Mouse (Mus musculus) stomach, postnatal 0 days (tissue): ENCODE results near the gene Zfp418. TPM values are rescaled to one million over a fixed set of nuclear protein-coding genes. Genes with fewer than 3 reads are reported as not detected.
A peak's percentile ranks its signal among the peaks of the same experiment; 100 is the strongest.
"Not testable (repeated sequence)": the region's sequence is repeated elsewhere in the genome, so short reads cannot be mapped to it uniquely, and the experiment has no call there.

Experiments
- ATAC-seq: fragments of 200-750 bp; cut with Nextera tagmentation; 2 replicates; pipeline ENCODE4 v1.8.0; 2017; ENCODE audit not compliant: low FRiP score, low TSS enrichment
- DNase-seq: peaks from one replicate; pipeline ENCODE4 v3.0.0-alpha.2; 2016; ENCODE audit warnings: low spot score
- H3K27ac ChIP-seq: fragments of 300-500 bp; sonication (generic); replicated peaks from 2 replicates; pipeline ENCODE4 v1.5.1; 2014; ENCODE audit warnings: mild to moderate bottlenecking, control low read depth
- H3K27me3 ChIP-seq: fragments of 300-500 bp; sonication (generic); 2 replicates; pipeline ENCODE4 v1.6.1; 2014; ENCODE audit warnings: low read length; ENCODE audit not compliant: control insufficient read depth, insufficient read depth
- H3K36me3 ChIP-seq: fragments of 300-500 bp; sonication (generic); 2 replicates; pipeline ENCODE4 v1.6.1; 2014; ENCODE audit warnings: low read length, mixed read lengths; ENCODE audit not compliant: control insufficient read depth, insufficient read depth
- H3K4me1 ChIP-seq: fragments of 300-500 bp; sonication (generic); replicated peaks from 2 replicates; pipeline ENCODE4 v1.6.1; 2014; ENCODE audit warnings: antibody characterized with exemption; ENCODE audit not compliant: control insufficient read depth, insufficient read depth
- H3K4me2 ChIP-seq: fragments of 300-500 bp; sonication (generic); replicated peaks from 2 replicates; pipeline ENCODE4 v1.6.1; 2014; ENCODE audit warnings: low read depth, mild to moderate bottlenecking, control low read depth, moderate library complexity
- H3K4me3 ChIP-seq: fragments of 300-500 bp; sonication (generic); 2 replicates; pipeline ENCODE4 v1.5.1; 2014; ENCODE audit warnings: low read depth, low read length, control low read depth
- H3K9ac ChIP-seq: fragments of 300-500 bp; sonication (generic); 2 replicates; pipeline ENCODE4 v1.6.1; 2014; ENCODE audit warnings: mild to moderate bottlenecking, low read length, control low read depth, mixed read lengths
- H3K9me3 ChIP-seq: fragments of 300-500 bp; sonication (generic); 2 replicates; pipeline ENCODE4 v1.6.1; 2016; ENCODE audit warnings: low read length; ENCODE audit not compliant: control insufficient read depth
- CTCF ChIP-seq: IDR thresholded peaks from 2 replicates; pipeline ENCODE4 v1.5.1; 2016; ENCODE audit warnings: antibody characterized with exemption, low read depth, mild to moderate bottlenecking, moderate library complexity
- EP300 ChIP-seq: optimal IDR thresholded peaks from 2 replicates; pipeline ENCODE3; 2016; ENCODE audit warnings: antibody characterized with exemption
- WGBS: fragments of 180-500 bp; shearing (Covaris S2); extraction: QIAGEN DNeasy Blood & Tissue Kit; methylation state at CpG from one replicate; pipeline ENCODE4 v1.1.7; 2014; 5-methylcytosine and 5-hydroxymethylcytosine counted together
- polyA plus RNA-seq: library from polyadenylated mRNA; unstranded; fragments of >200 nt; fragmentation: Nextera tagmentation; extraction: Ambion mirVana; gene quantifications from 2 replicates; pipeline ENCODE4 v1.2.1, GENCODE M21; 2015

Zfp418 gene
- polyA plus RNA-seq, 1 experiment from 2014 or later = 1.2 TPM

DNA sequence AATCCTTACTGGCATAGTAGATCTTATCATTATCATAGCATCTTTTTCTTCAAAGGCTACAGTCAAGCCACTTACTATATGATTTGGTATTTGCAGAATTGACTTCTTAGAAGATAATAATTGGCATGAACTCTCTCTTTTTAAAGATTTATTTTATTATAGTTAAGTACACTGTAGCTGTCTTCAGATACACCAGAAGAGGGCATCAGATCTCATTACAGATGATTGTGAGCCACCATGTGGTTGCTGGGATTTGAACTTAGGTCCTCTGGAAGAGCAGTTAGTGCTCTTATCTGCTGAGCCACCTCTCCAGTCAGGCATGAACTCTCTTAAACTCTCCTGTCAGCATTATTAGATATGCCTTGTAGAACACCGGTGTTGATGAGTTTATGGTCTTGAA, 26.9 kb upstream of the Zfp418 start:
- H3K36me3 ChIP-seq = no peaks in the 10 kb centered on the region
- H3K9ac ChIP-seq = no peak overlapping the region
- no peak overlapping the region for H3K4me3 ChIP-seq
- DNase-seq (no peak), ATAC-seq (no peak)
- H3K27me3 ChIP-seq = no peaks in the 10 kb centered on the region
- H3K27ac ChIP-seq = no peak overlapping the region
- no peaks in the 10 kb centered on the region for H3K4me1 ChIP-seq
- H3K9me3 ChIP-seq = no peaks in the 10 kb centered on the region
- TF ChIP-seq CTCF (no peak), EP300 (no peak)
- no peak overlapping the region for H3K4me2 ChIP-seq
- WGBS = 89% methylated on average over 1 of the region's 1 CpGs

DNA sequence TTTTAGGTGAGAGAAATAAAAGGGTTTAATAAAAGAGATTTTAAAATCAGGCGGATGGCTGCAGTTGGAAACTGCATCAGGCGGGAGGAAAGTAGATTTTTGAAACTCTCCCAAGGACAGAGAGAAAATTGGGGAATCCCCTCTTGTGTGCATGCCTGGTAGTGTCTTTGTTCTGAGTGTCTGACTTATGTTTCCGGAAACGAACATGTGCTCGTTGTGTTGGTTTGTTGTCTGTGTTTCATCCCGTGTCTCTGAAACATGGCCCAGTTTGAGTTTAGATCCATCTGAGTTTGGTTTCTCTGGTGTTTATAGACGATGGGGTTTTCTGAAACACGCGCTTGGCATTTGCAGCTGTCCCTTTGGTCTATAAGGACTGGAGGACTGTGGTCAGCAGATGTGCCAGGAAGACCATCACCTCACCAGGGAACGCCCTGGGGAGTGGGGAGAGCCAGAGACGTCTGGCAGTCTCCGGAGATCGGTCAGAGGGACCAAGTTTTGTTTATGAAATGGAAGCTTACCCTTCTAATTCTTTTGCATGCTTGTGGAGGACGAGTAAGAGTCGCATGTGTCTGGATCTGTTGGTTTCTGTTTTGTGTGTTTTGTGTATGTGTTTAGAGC, 25.0 kb upstream of the Zfp418 start:
- no peaks in the 10 kb centered on the region for H3K27me3 ChIP-seq
- H3K9ac ChIP-seq = no peak overlapping the region
- no peaks in the 10 kb centered on the region for H3K36me3 ChIP-seq
- no peak overlapping the region for H3K4me2 ChIP-seq
- 84% methylated on average over 15 of the region's 15 CpGs for WGBS
- no peaks in the 10 kb centered on the region for H3K4me1 ChIP-seq
- ATAC-seq (no peak), DNase-seq (no peak)
- no peaks in the 10 kb centered on the region for H3K9me3 ChIP-seq
- TF ChIP-seq EP300 (no peak), CTCF (no peak)
- H3K4me3 ChIP-seq = no peak overlapping the region
- no peak overlapping the region for H3K27ac ChIP-seq

DNA sequence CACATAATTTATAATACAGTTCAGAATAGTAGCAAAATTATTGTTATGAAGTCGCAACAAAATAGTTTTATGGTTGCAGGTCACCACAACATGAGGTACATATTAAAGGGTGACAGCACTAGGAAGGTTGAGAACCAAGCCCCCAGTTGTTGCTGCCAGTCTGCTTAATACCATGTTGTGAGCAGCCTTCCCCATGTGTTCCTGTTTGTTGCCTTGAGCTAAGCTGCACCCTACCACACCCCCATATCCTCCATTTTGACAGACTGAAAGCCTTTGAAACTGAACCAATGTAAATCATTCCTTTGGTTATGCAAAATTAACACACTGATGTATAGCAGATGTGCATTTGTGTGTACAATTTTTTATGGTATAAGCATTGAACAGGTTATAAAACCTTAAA, 14.8 kb downstream of the Zfp418 start:
- no peak for ATAC-seq
- H3K4me1 ChIP-seq = no peaks in the 10 kb centered on the region
- 94% methylated on average over 1 of the region's 1 CpGs for WGBS
- H3K27ac ChIP-seq = no peak overlapping the region
- H3K4me2 ChIP-seq = no peak overlapping the region
- TF ChIP-seq EP300 (no peak), CTCF (no peak)
- H3K4me3 ChIP-seq = no peak overlapping the region
- no peaks in the 10 kb centered on the region for H3K27me3 ChIP-seq
- no peak for DNase-seq
- H3K36me3 ChIP-seq = no peaks in the 10 kb centered on the region
- no peak overlapping the region for H3K9ac ChIP-seq
- no peaks in the 10 kb centered on the region for H3K9me3 ChIP-seq

DNA sequence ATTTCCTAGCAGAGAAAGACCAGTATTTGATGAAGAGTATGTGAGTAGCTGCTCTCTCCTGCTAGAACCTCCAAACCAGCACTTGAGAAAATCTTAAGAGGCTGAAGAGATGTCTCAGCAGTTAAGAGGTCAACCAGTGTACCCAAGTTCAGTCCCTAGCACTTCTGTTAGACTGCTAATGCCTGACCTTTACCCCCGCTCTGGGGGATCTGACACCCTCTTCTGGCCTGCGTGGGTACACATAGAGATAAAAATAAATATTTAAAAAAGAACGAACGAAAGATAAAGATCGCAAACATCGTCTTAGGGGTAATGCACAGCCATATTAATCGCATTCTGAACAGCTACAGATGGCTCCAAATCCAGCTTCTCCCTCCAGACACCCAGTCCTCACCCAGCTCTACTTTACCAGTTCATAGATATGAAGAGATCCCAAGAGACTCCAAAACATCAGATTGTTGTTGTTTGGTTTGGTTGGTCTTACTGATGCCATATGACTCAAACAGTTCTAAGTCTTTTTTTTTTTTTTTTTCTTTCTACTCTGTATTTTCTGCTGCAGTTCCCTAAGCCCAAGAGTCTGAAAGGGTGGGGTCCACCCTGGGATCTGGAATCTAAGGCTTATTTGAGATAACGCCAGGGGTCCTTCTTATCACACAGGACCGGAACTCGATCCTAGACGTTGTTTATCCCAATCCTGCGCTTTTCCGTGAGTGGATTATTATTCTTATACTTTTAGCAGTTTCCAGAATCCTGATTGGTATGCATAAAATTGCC, 16.5 kb downstream of the Zfp418 start:
- H3K27me3 ChIP-seq = no peaks in the 10 kb centered on the region
- DNase-seq (no peak), ATAC-seq (no peak)
- H3K4me3 ChIP-seq = peak overlapping the region; percentile 54
- no peaks in the 10 kb centered on the region for H3K36me3 ChIP-seq
- H3K9ac ChIP-seq = peak overlapping the region; percentile 47
- H3K4me1 ChIP-seq = no peaks in the 10 kb centered on the region
- H3K9me3 ChIP-seq = no peaks in the 10 kb centered on the region
- TF ChIP-seq CTCF (no peak), EP300 (no peak)
- no peak overlapping the region for H3K27ac ChIP-seq
- H3K4me2 ChIP-seq = peak overlapping the region; percentile 51
- 13% methylated on average over 13 of the region's 13 CpGs for WGBS

DNA sequence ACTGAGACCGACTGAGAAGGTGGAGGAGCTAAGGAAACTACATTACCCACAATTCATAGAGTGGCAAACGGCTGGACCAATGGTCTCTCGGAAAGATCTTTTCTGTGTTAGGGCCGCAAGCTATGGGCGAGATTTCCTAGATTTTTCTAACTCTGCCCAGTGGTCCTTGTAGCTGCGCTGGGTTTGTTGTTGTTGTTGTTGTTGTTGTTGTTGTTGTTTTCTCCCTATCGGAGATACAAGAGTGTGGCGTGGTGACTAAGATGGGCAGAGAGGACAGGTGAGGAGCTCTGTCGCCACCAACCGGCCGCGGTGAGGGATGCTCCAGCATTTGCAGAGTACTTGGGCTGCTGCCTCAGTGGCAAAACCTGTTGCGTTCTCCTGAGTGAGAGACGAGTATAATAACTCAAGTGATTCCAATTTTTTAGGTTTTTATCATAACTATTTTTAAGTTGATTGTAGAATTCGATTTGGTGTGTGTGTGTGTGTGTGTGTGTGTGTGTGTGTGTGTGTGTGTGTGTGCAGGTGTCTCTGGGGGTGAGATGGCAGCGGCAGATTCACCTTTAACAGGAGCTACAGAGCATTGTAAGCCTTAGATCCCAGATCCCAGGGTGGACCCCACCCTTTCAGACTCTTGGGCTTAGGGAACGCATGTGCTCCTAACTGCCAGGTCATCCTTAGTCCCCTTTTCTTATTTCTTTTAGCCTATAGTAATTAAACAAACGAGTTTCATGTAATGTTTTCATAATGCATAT, 17.2 kb downstream of the Zfp418 start:
- ATAC-seq (peak; percentile 94), DNase-seq (peak; percentile 81)
- no peaks in the 10 kb centered on the region for H3K9me3 ChIP-seq
- no peaks in the 10 kb centered on the region for H3K27me3 ChIP-seq
- no peaks in the 10 kb centered on the region for H3K36me3 ChIP-seq
- H3K27ac ChIP-seq = no peak overlapping the region
- H3K4me1 ChIP-seq = no peaks in the 10 kb centered on the region
- H3K9ac ChIP-seq = peak overlapping the region; percentile 47
- peak overlapping the region; percentile 51 for H3K4me2 ChIP-seq
- TF ChIP-seq CTCF = peak; percentile 83
- no peak for TF ChIP-seq EP300
- WGBS = 9% methylated on average over 18 of the region's 18 CpGs
- peak overlapping the region; percentile 54 for H3K4me3 ChIP-seq

DNA sequence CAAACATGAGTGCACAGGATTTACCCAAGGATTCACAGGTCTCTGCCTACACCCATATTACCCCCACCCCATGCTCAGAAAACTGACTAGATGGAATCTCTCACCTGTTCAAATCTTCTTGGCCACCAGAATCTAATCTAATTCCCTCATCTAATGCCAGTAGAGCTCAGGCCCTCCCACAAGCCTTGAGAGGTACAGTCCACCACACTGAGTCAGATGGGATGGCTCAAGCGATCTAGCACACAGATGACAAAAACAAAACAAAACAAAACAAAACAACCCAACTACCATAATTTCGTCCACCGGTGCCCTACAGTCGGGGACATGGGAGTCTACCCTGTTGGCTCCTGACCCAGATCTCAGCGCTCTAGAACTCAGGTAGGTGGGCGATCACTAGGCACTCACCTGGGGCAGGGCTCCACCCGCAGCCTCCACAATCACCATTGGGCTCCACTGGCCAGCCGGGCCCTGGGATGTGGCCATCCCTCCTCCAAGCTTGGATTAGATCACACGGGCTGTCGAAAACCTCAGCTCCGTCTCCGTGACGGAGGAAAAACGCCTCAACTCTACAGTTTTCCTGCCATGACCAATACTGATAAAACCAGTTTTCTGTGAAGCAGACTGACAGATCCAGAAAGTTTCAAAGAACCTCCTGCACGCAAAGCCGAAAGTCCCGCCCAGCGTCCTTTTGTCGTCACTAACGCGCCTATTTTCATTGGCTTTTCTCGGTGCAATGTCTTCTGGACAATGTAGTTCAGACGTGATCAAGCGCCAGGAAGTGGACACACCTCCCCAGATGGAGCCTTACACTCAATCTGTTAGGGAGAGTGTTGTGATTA, 38.4 kb downstream of the Zfp418 start, which contains the start of gene Zfp772:
Gene Zfp772, minus strand, starts transcription at position 686 of the 839 bp plus-strand sequence.
- H3K4me1 ChIP-seq, H3K9me3 ChIP-seq, ATAC-seq, H3K27me3 ChIP-seq, H3K36me3 ChIP-seq: not testable (repeated sequence)
- H3K27ac ChIP-seq = peak within 1 kb of the TSS; percentile 69
- peak; percentile 30 for DNase-seq
- H3K4me2 ChIP-seq = peak within 1 kb of the TSS; percentile 53
- H3K9ac ChIP-seq = peak within 1 kb of the TSS; percentile 52
- peak within 1 kb of the TSS; percentile 45 for H3K4me3 ChIP-seq
- 3% methylated on average over 24 of the region's 24 CpGs for WGBS
